Comparison of ENCODE assay signal across 7 mouse cellular contexts in genomic region chr7:49975441-49976121, GRCm38 (mm10). TPM values are rescaled to one million over a fixed set of nuclear protein-coding genes. Genes with fewer than 3 reads are reported as not detected.
DNase-seq lines count a peak whose midpoint lies in the region; ATAC-seq and TF ChIP-seq lines count a peak whose summit lies in the region.

No protein-coding gene starts in this region.

- H3K27me3 ChIP-seq in forebrain, embryonic 10.5 days (ENCODE audit: poor library complexity, severe bottlenecking): peaks cover 98% of the 10 kb centered on the region

- under 1% methylated on average over 40 of the region's 40 CpGs for WGBS in forebrain, embryonic 10.5 days

- H3K27ac ChIP-seq in forebrain, embryonic 10.5 days: no peak overlapping the region
- peak overlapping the region; percentile 82 for H3K27ac ChIP-seq in layer of hippocampus, adult 2 months

- ATAC-seq in CD4-positive, CD25-positive, alpha-beta regulatory T cell, adult 4 months: no peak

- H3K4me1 ChIP-seq in forebrain, embryonic 10.5 days: peaks cover 23% of the 10 kb centered on the region

- DNase-seq in left cerebral cortex, adult 18-20 months (ENCODE audit: low spot score in 2 of 2): peak; percentile 60 to 65
- no peak for DNase-seq in left cerebral cortex, postnatal 4 days
- DNase-seq in forebrain, embryonic 10.5 days (ENCODE audit: extremely low spot score, low spot score): peak; percentile 41
- peak in 1 of 2 experiments; percentile 45 for DNase-seq in layer of hippocampus, adult 2 months (ENCODE audit: low spot score in 2 of 2)
- DNase-seq in neural tube, embryonic 10.5 days (ENCODE audit: extremely low spot score, low spot score): peak; percentile 69
- DNase-seq in MN1 (ENCODE audit: low spot score): no peak

- 0 out of 2 replicates have a peak, but pooled peaks cover 2% of the 10 kb centered on the region for H3K9me3 ChIP-seq in forebrain, embryonic 10.5 days

- intact Hi-C loops in left cerebral cortex, postnatal 4 days (cut with DNase I): loop anchor here (10.0 kb wide), 1 partner anchor 279 kb away; no protein-coding TSS in a partner anchor

- peak; percentile 69 for TF ChIP-seq CTCF in layer of hippocampus, adult 2 months (conservative IDR thresholded peaks at IDR 0.05)

- H3K36me3 ChIP-seq in forebrain, embryonic 10.5 days (replicated peaks): no peaks in the 10 kb centered on the region

- H3K4me3 ChIP-seq in forebrain, embryonic 10.5 days: peak overlapping the region; percentile 70
- H3K4me3 ChIP-seq in layer of hippocampus, adult 2 months: peak overlapping the region; percentile 62

RNA-seq across cellular contexts. Expression of gene Nell1, which starts 0.9 kb away (rescaled TPM):
- 10 to 100 TPM; 59.6 to 69.1 TPM for total RNA-seq in left cerebral cortex, adult 18-20 months (2021)
- 10 to 100 TPM; 34.0 to 43.3 TPM for total RNA-seq in left cerebral cortex, postnatal 4 days (2021)
- 0.11 and 0.35 TPM in 2 replicates for polyA plus RNA-seq in forebrain, embryonic 10.5 days (2016; fragmentation: Nextera tagmentation; extraction: Ambion mirVana)
- total RNA-seq in layer of hippocampus, adult 2 months (2021): 10 to 100 TPM; 46.2 to 51.7 TPM
- polyA plus RNA-seq in CD4-positive, CD25-positive, alpha-beta regulatory T cell, adult 4 months (2017; shearing (Covaris generic)): not detected

Comparison
In these comparisons a context has a peak if more than half of its experiments do, and no peak if none do; other contexts are left out.
1. DNase-seq: peak in left cerebral cortex, adult 18-20 months (2 of 2), forebrain, embryonic 10.5 days (single experiment) and neural tube, embryonic 10.5 days (single experiment); none in left cerebral cortex, postnatal 4 days (single experiment) and MN1 (single experiment).